Mouse (Mus musculus) layer of hippocampus, adult 9-10 months (tissue): ENCODE measurements around the gene Gm17079.
A peak's percentile ranks its signal among the peaks of the same experiment; 100 is the strongest.
"Not testable (repeated sequence)": the region's sequence is repeated elsewhere in the genome, so short reads cannot be mapped to it uniquely, and the experiment has no call there.

Experiments
- DNase-seq: peaks from one replicate; pipeline ENCODE4 v3.0.0; 2022; ENCODE audit warnings: low spot score

The Gm17079 gene

GRCm38 (mm10) chr14:51695368-51695767 lies at the start of gene Gm17079:
TSS of gene Gm17079 (minus strand) at chr14:51695468.
- not testable (repeated sequence) for DNase-seq

DNA sequence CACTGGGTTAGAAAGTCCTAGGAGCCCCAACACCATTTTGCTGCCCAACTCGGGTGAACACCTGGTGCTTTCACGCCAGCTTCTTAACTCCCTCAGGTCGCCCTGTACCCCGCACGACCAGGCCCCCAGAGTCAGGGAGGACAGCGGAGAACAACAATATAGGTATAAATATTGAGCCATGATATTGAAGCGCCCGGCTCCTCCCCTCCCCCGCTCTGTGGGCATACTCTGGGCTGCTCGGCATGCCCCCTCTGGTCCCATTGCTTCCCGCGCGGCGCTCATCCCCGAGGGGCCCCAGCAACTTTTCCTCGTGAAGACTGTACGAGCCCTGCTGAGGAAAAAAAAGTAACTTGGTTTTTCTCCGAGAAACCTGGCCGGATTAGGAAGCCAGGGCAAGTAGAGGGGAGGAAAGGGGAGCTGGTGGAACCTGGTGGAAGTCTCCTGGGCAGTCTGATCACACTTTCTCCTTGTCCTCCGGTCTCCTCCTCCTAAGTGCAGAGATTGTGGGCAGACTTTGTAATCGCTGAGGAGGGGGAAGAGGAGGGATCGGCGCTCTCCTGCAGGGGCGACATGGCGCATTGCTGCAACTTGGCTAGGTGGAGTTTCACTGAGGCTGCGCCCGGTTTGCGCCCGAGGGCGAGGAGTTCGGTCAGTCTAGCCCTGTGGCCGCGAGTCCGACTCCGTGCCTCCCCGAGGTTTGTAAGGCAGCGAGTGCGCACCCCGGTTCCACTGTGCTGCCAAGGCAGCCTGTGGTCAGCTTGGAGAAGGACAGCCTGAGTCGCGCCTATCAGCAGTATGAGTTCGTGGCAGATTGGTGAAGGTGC lies 45.3 kb upstream of the Gm17079 start:
- no peak for DNase-seq

GRCm38 (mm10) chr14:51739150-51739993 lies 44.1 kb upstream of the Gm17079 start:
- no peak for DNase-seq

DNA sequence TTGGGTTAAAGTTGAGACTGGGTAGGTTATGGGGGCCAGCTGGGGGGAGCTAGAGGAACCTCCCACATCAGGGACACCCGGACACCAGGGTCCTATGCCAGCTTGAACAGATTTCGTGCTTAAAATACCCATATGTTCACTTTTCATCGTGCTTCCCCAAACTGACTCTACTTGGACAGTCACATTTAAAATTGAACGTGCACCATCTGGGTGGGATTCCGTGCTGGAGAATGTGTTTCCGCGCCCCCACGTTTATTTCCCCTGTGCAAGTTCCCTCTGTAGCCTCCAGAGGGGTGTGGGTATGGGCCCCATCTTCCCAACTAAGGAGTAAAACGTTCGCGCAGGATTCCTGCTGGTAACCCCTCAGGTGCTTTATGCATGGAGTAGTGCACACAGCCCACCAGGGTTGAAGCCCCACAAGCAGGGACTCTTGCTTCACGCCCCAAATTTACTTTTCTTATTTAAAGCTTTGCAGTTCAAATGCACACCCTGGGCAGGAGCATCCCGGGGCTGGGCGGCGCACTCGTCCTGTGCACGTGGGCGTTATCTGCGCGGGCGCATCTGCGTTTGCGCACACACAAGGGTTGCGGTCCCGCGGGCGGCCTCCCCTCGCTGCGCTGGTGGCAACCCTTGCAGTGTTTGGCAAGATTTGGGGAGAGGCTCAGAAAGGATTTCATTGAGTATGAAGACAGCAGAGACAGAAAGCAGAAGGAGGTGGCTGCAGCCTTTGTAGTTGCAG lies 43.3 kb upstream of the Gm17079 start:
- DNase-seq, result peak; percentile 8

GRCm38 (mm10) chr14:51737967-51738366 lies 42.7 kb upstream of the Gm17079 start:
- no peak for DNase-seq

GRCm38 (mm10) chr14:51717083-51717482 lies 21.8 kb upstream of the Gm17079 start, which contains the start of gene Gm5800:
TSS of gene Gm5800 (minus strand) at chr14:51717183.
- no peak for DNase-seq

- DNase-seq, result no peak
These were observed 18.0 kb downstream of the Gm17079 start for GRCm38 (mm10) chr14:51677269-51677668.
